Mouse (Mus musculus): ENCODE measurements around the gene Creg2. TPM values are rescaled to one million over a fixed set of nuclear protein-coding genes. Genes with fewer than 3 reads are reported as not detected.

Gene Creg2
- polyA plus RNA-seq, 1 experiment = 0.09 TPM

GRCm38 (mm10) chr1:39581215-39581614 lies 70.1 kb downstream of the Creg2 start:
- Histone ChIP-seq H3K4me3 (ENCODE audit: insufficient read depth, low read depth, low read length) (no peak overlapping the region), H3K27me3 (replicated peaks; ENCODE audit: control insufficient read depth, insufficient read depth, low read length) (no peaks in the 10 kb centered on the region), H3K27ac (ENCODE audit: insufficient read depth, low read depth, low read length) (no peak overlapping the region), H3K36me3 (ENCODE audit: control insufficient read depth, insufficient read depth, low read length) (no peaks in the 10 kb centered on the region), H3K4me1 (ENCODE audit: control insufficient read depth, insufficient read depth, low read length) (peaks cover 4% of the 10 kb centered on the region; the same call in 1 of the 2 replicates)
- DNase-seq = no peak
- WGBS = 82% methylated on average over 2 of the region's 3 CpGs
- TF ChIP-seq POLR2A (IDR thresholded peaks at IDR 0.05; ENCODE audit: low read depth, low read length) (no peak), CTCF (conservative IDR thresholded peaks at IDR 0.05; ENCODE audit: insufficient read depth, insufficient read length, low read depth, low read length) (no peak)

DNA sequence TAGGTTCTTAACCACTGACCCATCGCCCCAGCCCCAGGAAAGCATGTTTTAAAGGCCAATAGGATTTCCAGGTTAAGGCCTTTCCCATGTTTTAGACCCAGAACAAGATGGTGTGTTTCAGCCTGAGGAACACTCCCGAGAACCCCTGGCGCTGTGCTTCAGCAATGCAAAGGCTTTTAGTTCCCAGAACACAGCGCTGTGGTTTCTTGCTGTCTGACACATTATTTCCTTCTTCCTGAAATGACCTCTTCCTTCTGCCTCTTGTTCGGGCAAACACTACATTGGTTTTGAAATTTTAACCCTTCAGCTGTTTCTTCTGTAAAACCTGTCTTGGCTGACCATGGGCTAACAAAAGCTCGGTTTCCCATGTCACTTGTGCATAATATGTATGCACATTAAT lies 72.1 kb downstream of the Creg2 start:
- WGBS = 78% methylated on average over 6 of the region's 6 CpGs
- no peak overlapping the region for H3K4me3 ChIP-seq (ENCODE audit: insufficient read depth, low read depth, low read length)
- no peak for TF ChIP-seq CTCF (conservative IDR thresholded peaks at IDR 0.05; ENCODE audit: insufficient read depth, insufficient read length, low read depth, low read length)
- no peak for TF ChIP-seq POLR2A (IDR thresholded peaks at IDR 0.05; ENCODE audit: low read depth, low read length)
- peaks cover 7% of the 10 kb centered on the region; the same call in 1 of the 2 replicates for H3K4me1 ChIP-seq (ENCODE audit: control insufficient read depth, insufficient read depth, low read length)
- H3K27ac ChIP-seq (ENCODE audit: insufficient read depth, low read depth, low read length) = no peak overlapping the region
- H3K27me3 ChIP-seq (replicated peaks; ENCODE audit: control insufficient read depth, insufficient read depth, low read length) = no peaks in the 10 kb centered on the region
- no peak for DNase-seq
- no peaks in the 10 kb centered on the region for H3K36me3 ChIP-seq (ENCODE audit: control insufficient read depth, insufficient read depth, low read length)

- Histone ChIP-seq H3K4me1 (ENCODE audit: control insufficient read depth, insufficient read depth, low read length) (peaks cover 13% of the 10 kb centered on the region; the same call in 1 of the 2 replicates), H3K4me3 (ENCODE audit: insufficient read depth, low read depth, low read length) (no peak overlapping the region), H3K27me3 (replicated peaks; ENCODE audit: control insufficient read depth, insufficient read depth, low read length) (no peaks in the 10 kb centered on the region), H3K27ac (ENCODE audit: insufficient read depth, low read depth, low read length) (no peak overlapping the region), H3K36me3 (ENCODE audit: control insufficient read depth, insufficient read depth, low read length) (no peaks in the 10 kb centered on the region)
- TF ChIP-seq POLR2A (IDR thresholded peaks at IDR 0.05; ENCODE audit: low read depth, low read length) (no peak), CTCF (conservative IDR thresholded peaks at IDR 0.05; ENCODE audit: insufficient read depth, insufficient read length, low read depth, low read length) (no peak)
- 82% methylated on average over 5 of the region's 5 CpGs for WGBS
- no peak for DNase-seq
These were observed 72.8 kb downstream of the Creg2 start for GRCm38 (mm10) chr1:39578446-39578845.

DNA sequence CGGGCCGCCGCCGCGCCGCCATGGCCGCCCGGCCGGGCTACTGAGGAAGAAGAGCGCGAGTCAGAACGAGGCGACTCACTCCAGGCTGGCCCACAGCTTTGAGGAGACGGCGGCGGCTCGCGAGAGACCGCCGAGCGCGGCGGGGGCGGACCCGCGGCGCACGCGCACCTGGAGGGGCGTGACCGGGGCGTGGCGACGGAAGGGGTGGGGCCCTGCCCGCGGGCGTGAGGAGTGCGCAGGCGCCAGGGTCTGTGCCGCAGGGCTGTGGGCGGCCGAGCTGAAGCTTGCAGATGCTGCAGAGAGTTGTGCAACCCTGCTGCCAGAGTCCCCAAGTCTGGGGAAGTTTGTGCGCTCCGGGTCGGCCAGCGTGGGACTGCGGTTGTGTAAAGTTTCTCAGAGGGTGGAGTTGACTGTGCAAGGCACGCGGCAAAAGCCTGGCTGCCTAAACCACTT lies 74.0 kb downstream of the Creg2 start, which contains the start of gene Rnf149:
Gene Rnf149 (minus strand): TSS at position 153 of the 453 bp plus-strand sequence.
- no peaks in the 10 kb centered on the region for H3K27me3 ChIP-seq (replicated peaks; ENCODE audit: control insufficient read depth, insufficient read depth, low read length)
- H3K27ac ChIP-seq (ENCODE audit: insufficient read depth, low read depth, low read length) = peak within 1 kb of the TSS; percentile 87
- peak within 1 kb of the TSS; percentile 90 for H3K4me3 ChIP-seq (ENCODE audit: insufficient read depth, low read depth, low read length)
- TF ChIP-seq CTCF (conservative IDR thresholded peaks at IDR 0.05; ENCODE audit: insufficient read depth, insufficient read length, low read depth, low read length) (no peak), POLR2A (IDR thresholded peaks at IDR 0.05; ENCODE audit: low read depth, low read length) (peak; percentile 54)
- WGBS = under 1% methylated on average over 49 of the region's 49 CpGs
- peaks cover 13% of the 10 kb centered on the region; the same call in 1 of the 2 replicates for H3K4me1 ChIP-seq (ENCODE audit: control insufficient read depth, insufficient read depth, low read length)
- peak; percentile 96 for DNase-seq
- H3K36me3 ChIP-seq (ENCODE audit: control insufficient read depth, insufficient read depth, low read length) = no peaks in the 10 kb centered on the region

- under 1% methylated on average over 88 of the region's 88 CpGs for WGBS
These were observed 74.6 kb downstream of the Creg2 start for GRCm38 (mm10) chr1:39576431-39577243.

DNA sequence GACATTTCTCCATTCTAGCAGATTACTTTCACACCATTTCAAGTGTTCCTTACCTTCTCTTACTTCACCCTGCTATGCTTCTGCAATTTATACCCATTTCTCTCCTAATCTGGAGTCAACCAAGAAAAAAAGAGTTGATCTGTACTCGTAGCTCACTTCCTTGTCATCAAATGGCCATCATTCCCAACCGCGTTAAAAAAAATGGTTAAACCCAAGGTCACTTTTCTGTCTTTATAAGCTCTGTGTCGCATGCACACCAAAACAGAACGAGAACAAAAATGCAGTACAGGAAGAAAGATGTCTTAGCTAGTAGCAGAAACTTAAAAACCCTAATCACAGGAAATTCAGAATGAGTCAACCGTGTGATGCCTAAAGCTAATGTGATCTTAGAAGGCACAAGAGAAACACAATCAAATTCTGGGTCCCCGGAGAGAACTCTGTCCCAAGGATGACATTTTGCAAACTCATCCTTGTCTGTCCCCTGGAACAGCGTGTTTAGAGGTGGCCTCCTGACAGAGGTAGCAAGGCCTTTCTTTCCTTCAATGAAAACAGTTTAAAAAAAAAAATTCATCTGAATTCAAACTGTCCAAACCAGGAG lies 75.4 kb downstream of the Creg2 start:
- TF ChIP-seq CTCF (conservative IDR thresholded peaks at IDR 0.05; ENCODE audit: insufficient read depth, insufficient read length, low read depth, low read length) = no peak
- no peak for TF ChIP-seq POLR2A (IDR thresholded peaks at IDR 0.05; ENCODE audit: low read depth, low read length)
- Histone ChIP-seq H3K27ac (ENCODE audit: insufficient read depth, low read depth, low read length) (no peak overlapping the region), H3K36me3 (ENCODE audit: control insufficient read depth, insufficient read depth, low read length) (no peaks in the 10 kb centered on the region), H3K4me1 (ENCODE audit: control insufficient read depth, insufficient read depth, low read length) (peaks cover 16% of the 10 kb centered on the region; the same call in 1 of the 2 replicates), H3K4me3 (ENCODE audit: insufficient read depth, low read depth, low read length) (peak overlapping the region; percentile 90), H3K27me3 (replicated peaks; ENCODE audit: control insufficient read depth, insufficient read depth, low read length) (no peaks in the 10 kb centered on the region)
- WGBS = 20% methylated on average over 8 of the region's 8 CpGs
- DNase-seq = no peak

More at GRCm38 (mm10) chr1:39576431-39577243, 74.6 kb downstream of the Creg2 start:
- Histone ChIP-seq H3K27me3 (replicated peaks; ENCODE audit: control insufficient read depth, insufficient read depth, low read length) (no peaks in the 10 kb centered on the region), H3K4me3 (ENCODE audit: insufficient read depth, low read depth, low read length) (peak overlapping the region; percentile 90), H3K36me3 (ENCODE audit: control insufficient read depth, insufficient read depth, low read length) (no peaks in the 10 kb centered on the region), H3K4me1 (ENCODE audit: control insufficient read depth, insufficient read depth, low read length) (peaks cover 13% of the 10 kb centered on the region; the same call in 1 of the 2 replicates), H3K27ac (ENCODE audit: insufficient read depth, low read depth, low read length) (peak overlapping the region; percentile 87)
- DNase-seq = peak; percentile 57
- TF ChIP-seq POLR2A (IDR thresholded peaks at IDR 0.05; ENCODE audit: low read depth, low read length) (no peak), CTCF (conservative IDR thresholded peaks at IDR 0.05; ENCODE audit: insufficient read depth, insufficient read length, low read depth, low read length) (no peak)

GRCm38 (mm10) chr1:39573890-39574289 lies 77.4 kb downstream of the Creg2 start:
- no peaks in the 10 kb centered on the region for H3K36me3 ChIP-seq (ENCODE audit: control insufficient read depth, insufficient read depth, low read length)
- no peaks in the 10 kb centered on the region for H3K27me3 ChIP-seq (replicated peaks; ENCODE audit: control insufficient read depth, insufficient read depth, low read length)
- H3K4me3 ChIP-seq (ENCODE audit: insufficient read depth, low read depth, low read length) = no peak overlapping the region
- peaks cover 16% of the 10 kb centered on the region; the same call in 1 of the 2 replicates for H3K4me1 ChIP-seq (ENCODE audit: control insufficient read depth, insufficient read depth, low read length)
- DNase-seq = peak; percentile 37
- no peak overlapping the region for H3K27ac ChIP-seq (ENCODE audit: insufficient read depth, low read depth, low read length)
- WGBS = 48% methylated on average over 7 of the region's 7 CpGs
- no peak for TF ChIP-seq POLR2A (IDR thresholded peaks at IDR 0.05; ENCODE audit: low read depth, low read length)
- TF ChIP-seq CTCF (conservative IDR thresholded peaks at IDR 0.05; ENCODE audit: insufficient read depth, insufficient read length, low read depth, low read length) = no peak

All from kidney, adult 2 months (tissue).